Mouse (Mus musculus) liver, embryonic 15.5 days (tissue): ENCODE measurements around the gene Slc35a1. TPM values are rescaled to one million over a fixed set of nuclear protein-coding genes. Genes with fewer than 3 reads are reported as not detected.

ENCODE experiments used
- ATAC-seq: fragments of 200-750 bp; cut with Nextera tagmentation; 2 replicates; pipeline ENCODE4 v1.8.0; 2017; ENCODE audit warnings: moderate number of reproducible peaks, mild to moderate bottlenecking, moderate library complexity; ENCODE audit not compliant: insufficient read depth
- H3K27ac ChIP-seq: fragments of 300-500 bp; sonication (generic); replicated peaks from 2 replicates; pipeline ENCODE4 v1.5.1; 2015; ENCODE audit warnings: mild to moderate bottlenecking, inconsistent platforms
- H3K27me3 ChIP-seq: fragments of 300-500 bp; sonication (generic); 2 replicates; pipeline ENCODE4 v1.6.1; 2015; ENCODE audit warnings: mild to moderate bottlenecking, inconsistent platforms
- H3K36me3 ChIP-seq: fragments of 300-500 bp; sonication (generic); replicated peaks from 2 replicates; pipeline ENCODE4 v1.6.1; 2015; ENCODE audit warnings: moderate library complexity, mild to moderate bottlenecking, inconsistent platforms
- H3K4me1 ChIP-seq: fragments of 300-500 bp; sonication (generic); replicated peaks from 2 replicates; pipeline ENCODE4 v1.6.1; 2015; ENCODE audit warnings: inconsistent platforms
- H3K4me2 ChIP-seq: fragments of 300-500 bp; sonication (generic); 2 replicates; pipeline ENCODE4 v1.6.1; 2015; ENCODE audit warnings: moderate library complexity, mild to moderate bottlenecking, inconsistent platforms
- H3K4me3 ChIP-seq: fragments of 300-500 bp; sonication (generic); replicated peaks from 2 replicates; pipeline ENCODE4 v1.5.1; 2015; ENCODE audit warnings: mild to moderate bottlenecking, inconsistent platforms
- H3K9ac ChIP-seq: fragments of 300-500 bp; sonication (generic); 2 replicates; pipeline ENCODE4 v1.6.1; 2015; ENCODE audit warnings: moderate library complexity, mild to moderate bottlenecking, inconsistent platforms
- H3K9me3 ChIP-seq: fragments of 300-500 bp; sonication (generic); replicated peaks from 2 replicates; pipeline ENCODE4 v1.6.1; 2016; ENCODE audit warnings: inconsistent platforms
- WGBS: fragments of 180-500 bp; shearing (Covaris S2); methylation state at CpG from one replicate; pipeline ENCODE4 v1.1.7; 2015; ENCODE audit warnings: mixed read lengths; ENCODE audit not compliant: insufficient replicate concordance; 5-methylcytosine and 5-hydroxymethylcytosine counted together
- polyA plus RNA-seq: library from polyadenylated mRNA; unstranded; fragments of >200 nt; fragmentation: Nextera tagmentation; extraction: Ambion mirVana; gene quantifications from 2 replicates; pipeline ENCODE4 v1.2.1, GENCODE M21; 2015

Slc35a1 gene
- polyA plus RNA-seq, 1 experiment from 2014 or later = 16.5 TPM

DNA sequence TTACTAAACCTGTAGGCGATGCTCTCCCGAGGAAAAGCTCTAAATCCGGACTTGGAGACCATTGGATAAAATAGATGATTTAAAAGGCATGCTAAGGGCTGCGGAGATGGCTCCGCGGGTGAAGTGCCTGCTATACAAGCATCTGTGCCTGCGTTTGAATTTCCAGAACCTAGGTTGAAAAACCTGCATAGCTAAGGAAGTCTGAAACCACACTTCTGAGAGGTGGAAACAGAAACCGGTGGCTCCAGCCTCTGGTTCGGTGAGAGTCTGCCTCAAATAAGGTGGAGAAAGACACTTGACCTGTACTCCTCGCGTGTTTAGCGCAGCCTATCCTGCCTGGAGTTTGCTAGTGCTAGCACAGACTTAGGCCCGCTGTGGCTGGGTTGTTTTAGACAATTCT, 71.9 kb downstream of the Slc35a1 start:
- no peaks in the 10 kb centered on the region for H3K27me3 ChIP-seq
- H3K27ac ChIP-seq = peak overlapping the region; percentile 63; the same call in 1 of the 2 replicates
- peak overlapping the region; percentile 73 for H3K4me3 ChIP-seq
- WGBS = under 1% methylated on average over 13 of the region's 13 CpGs
- peaks cover 6% of the 10 kb centered on the region; the same call in 1 of the 2 replicates for H3K36me3 ChIP-seq
- peak overlapping the region; percentile 77 for H3K4me2 ChIP-seq
- H3K9ac ChIP-seq = peak overlapping the region; percentile 84
- H3K4me1 ChIP-seq = peaks cover 33% of the 10 kb centered on the region
- no peaks in the 10 kb centered on the region for H3K9me3 ChIP-seq
- peak; percentile 7; the same call in 1 of the 2 replicates for ATAC-seq

DNA sequence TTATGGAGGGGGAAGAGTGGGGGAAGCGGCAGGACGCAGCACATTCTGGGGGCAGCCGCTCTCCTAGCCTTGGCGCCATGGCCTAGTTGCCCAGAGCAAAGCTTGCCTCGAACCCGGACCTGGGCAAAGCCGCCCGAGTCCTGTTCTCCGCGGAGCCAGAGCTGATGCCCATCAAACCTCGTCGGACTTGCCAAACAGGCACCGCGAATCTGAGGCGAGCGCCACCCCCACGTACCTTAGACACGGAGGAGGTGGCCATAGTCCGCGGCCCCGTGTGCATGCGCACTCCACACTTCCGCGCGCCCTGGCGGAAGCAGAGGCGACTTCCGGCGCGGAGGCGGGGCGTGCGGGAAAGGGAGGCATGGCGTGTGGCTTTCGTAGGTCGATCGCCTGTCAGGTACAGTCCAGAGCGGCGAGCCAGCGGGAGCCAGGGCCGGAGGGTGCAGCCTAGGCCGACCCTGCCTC, 72.6 kb downstream of the Slc35a1 start, which contains the start of the genes Orc3 and Rars2:
Orc3 (minus strand) TSS at position 315 of the 465 bp plus-strand sequence.
Rars2 (plus strand) TSS at position 328 of the 465 bp plus-strand sequence.
- peak within 1 kb of the TSS; percentile 73 for H3K4me3 ChIP-seq
- no peaks in the 10 kb centered on the region for H3K27me3 ChIP-seq
- peak within 1 kb of the TSS; percentile 77 for H3K4me2 ChIP-seq
- peaks cover 9% of the 10 kb centered on the region for H3K36me3 ChIP-seq
- H3K9me3 ChIP-seq = no peaks in the 10 kb centered on the region
- H3K4me1 ChIP-seq = peaks cover 33% of the 10 kb centered on the region
- WGBS = under 1% methylated on average over 42 of the region's 42 CpGs
- ATAC-seq = peak; percentile 99
- peak within 1 kb of the TSS; percentile 84 for H3K9ac ChIP-seq
- H3K27ac ChIP-seq = peak within 1 kb of the TSS; percentile 89

DNA sequence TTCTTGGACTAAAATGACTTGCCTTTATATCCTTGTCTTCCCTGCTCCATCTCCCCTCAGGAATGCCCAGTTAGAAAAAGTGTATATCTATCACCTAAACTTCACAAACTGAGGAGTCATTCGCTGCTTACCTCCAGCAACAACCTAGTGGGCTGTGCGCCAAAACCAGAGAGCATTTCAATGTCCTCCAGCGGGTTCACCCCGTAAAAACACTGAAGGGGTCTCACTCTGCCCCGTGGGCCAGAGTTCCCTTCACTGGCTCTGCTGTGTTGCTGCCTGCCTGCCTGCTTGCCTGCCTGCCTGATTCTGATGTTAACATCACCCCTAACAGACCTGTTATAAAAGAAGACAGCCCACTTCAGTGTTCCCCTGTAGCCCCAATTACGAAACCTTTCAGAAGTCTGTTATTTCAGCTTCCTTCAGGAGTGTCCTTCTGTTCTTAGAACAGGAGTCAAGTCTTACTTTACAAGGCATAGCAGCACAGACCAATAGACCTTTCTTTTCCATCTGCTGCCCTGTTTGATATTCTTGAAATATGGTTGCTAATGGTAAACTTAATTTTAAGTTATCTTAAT, 73.6 kb downstream of the Slc35a1 start:
- 47% methylated on average over 6 of the region's 6 CpGs for WGBS
- Histone ChIP-seq H3K36me3 (peaks cover 13% of the 10 kb centered on the region), H3K4me2 (peak overlapping the region; percentile 77), H3K9ac (peak overlapping the region; percentile 84), H3K27me3 (no peaks in the 10 kb centered on the region), H3K4me3 (peak overlapping the region; percentile 73), H3K4me1 (peaks cover 33% of the 10 kb centered on the region), H3K27ac (peak overlapping the region; percentile 89; the same call in 1 of the 2 replicates), H3K9me3 (no peaks in the 10 kb centered on the region)
- no peak for ATAC-seq

Other genes starting within 250 kb of the Slc35a1 start
- 20.6 and 23.8 TPM in 2 replicates for gene Akirin2, start 136.5 kb downstream of the Slc35a1 start, polyA plus RNA-seq
- gene Orc3, start 72.5 kb downstream of the Slc35a1 start, polyA plus RNA-seq = 38.9 and 39.6 TPM in 2 replicates
- 25.1 and 25.5 TPM in 2 replicates for gene Rars2, start 72.5 kb downstream of the Slc35a1 start, polyA plus RNA-seq
- not detected in 2 replicates for gene Cfap206, start 42.8 kb upstream of the Slc35a1 start, polyA plus RNA-seq
- not detected in 2 replicates for gene Gm136, start 68.8 kb upstream of the Slc35a1 start, polyA plus RNA-seq
- gene Smim8, start 91.0 kb upstream of the Slc35a1 start, polyA plus RNA-seq = 18.4 and 24.2 TPM in 2 replicates
- gene Zfp292, start 195.5 kb upstream of the Slc35a1 start, polyA plus RNA-seq = 3.8 and 4.3 TPM in 2 replicates
- 0.23 and 0.26 TPM in 2 replicates for gene Cga, start 206.3 kb upstream of the Slc35a1 start, polyA plus RNA-seq